Mouse (Mus musculus): ENCODE measurements around the gene Defb10.
"Not testable (repeated sequence)": the region's sequence is repeated elsewhere in the genome, so short reads cannot be mapped to it uniquely, and the experiment has no call there.

Gene Defb10

DNA sequence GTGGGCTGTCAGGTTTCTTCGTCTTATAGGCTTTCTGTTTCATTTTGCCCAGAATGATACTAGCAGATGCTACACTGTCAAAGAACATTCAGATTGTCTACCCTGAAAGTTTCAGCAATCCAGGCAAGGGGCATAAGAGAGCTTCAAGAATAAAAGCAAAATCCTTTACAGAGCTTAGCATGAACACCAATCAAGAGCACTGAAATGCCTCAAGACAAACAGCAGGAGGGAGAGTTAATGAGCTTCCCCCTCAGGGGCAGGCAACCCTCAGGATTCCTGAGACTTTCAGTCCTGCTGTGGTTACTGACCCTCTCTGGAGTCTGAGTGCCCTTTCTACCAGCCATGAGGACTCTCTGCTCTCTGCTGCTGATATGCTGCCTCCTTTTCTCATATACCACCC lies at the start of gene Defb10:
Gene Defb10, plus strand, starts transcription at position 316 of the 400 bp plus-strand sequence.
- ATAC-seq (ENCODE audit: insufficient number of reproducible peaks, low FRiP score, low TSS enrichment) = not testable (repeated sequence)

DNA sequence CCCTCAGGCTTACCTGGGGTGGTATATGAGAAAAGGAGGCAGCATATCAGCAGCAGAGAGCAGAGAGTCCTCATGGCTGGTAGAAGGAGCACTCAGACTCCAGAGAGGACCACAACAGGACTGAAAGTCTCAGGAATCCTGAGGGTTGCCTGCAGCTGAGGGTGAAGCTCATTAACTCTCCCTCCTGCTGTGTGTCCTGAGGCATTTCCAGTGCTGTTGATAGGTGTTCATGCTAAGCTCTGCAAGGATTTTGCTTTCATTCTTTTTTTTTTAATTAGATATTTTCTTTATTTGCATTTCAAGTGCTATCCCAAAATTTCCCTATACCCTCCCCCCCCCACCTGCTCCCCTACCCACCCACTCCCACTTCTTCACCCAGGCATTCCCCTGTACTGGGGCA lies 26.6 kb downstream of the Defb10 start, which contains the start of gene Defb9:
Gene Defb9, minus strand, starts transcription at position 101 of the 400 bp plus-strand sequence.
- ATAC-seq (ENCODE audit: insufficient number of reproducible peaks, low FRiP score, low TSS enrichment) = not testable (repeated sequence)

DNA sequence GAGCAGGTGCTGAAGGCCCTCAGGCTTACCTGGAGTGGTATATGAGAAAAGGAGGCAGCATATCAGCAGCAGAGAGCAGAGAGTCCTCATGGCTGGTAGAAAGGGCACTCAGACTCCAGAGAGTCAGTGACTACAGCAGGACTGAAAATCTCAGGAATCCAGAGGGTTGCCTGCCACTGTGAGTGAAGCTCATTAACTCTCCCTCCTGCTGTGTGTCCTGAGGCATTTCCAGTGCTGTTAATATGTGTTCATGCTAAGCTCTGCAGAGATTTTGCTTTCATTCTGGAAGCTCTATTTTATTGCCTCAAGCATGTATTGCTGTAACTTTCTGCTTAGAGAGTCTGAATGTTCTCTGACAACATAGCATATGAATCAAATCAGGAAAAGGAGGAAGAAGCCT lies 47.6 kb downstream of the Defb10 start, which contains the start of gene Defb11:
Gene Defb11, minus strand, starts transcription at position 123 of the 400 bp plus-strand sequence.
- ATAC-seq (ENCODE audit: insufficient number of reproducible peaks, low FRiP score, low TSS enrichment) = not testable (repeated sequence)

Data from cerebellum, adult (tissue).